In genomic region chr10:82918675-82919074, GRCm38 (mm10) we compare ENCODE assay signal across 30 mouse cellular contexts. TPM values are rescaled to one million over a fixed set of nuclear protein-coding genes. Genes with fewer than 3 reads are reported as not detected.
"Had no signal": no experiment of that assay in that cellular context is flagged by ENCODE, and none has a peak within 500 bp of the region (broad histone marks: within the 10 kb centered on the region; RNA-seq: fewer than 3 reads in every experiment).

No protein-coding gene starts in this region.

- H3K27ac ChIP-seq: limb, embryonic 10.5 days; limb, embryonic 12.5 days; limb, embryonic 13.5 days; limb, embryonic 15.5 days; liver, embryonic 12.5 days; liver, embryonic 13.5 days; liver, embryonic 14.5 days; liver, embryonic 15.5 days; lung, embryonic 15.5 days; macrophage; midbrain, embryonic 10.5 days; midbrain, embryonic 12.5 days; midbrain, embryonic 13.5 days; midbrain, embryonic 15.5 days had no signal

- H3K36me3 ChIP-seq: limb, embryonic 10.5 days; limb, embryonic 12.5 days; limb, embryonic 13.5 days; limb, embryonic 15.5 days; liver, embryonic 12.5 days; liver, embryonic 13.5 days; liver, embryonic 15.5 days; lung, embryonic 15.5 days; midbrain, embryonic 10.5 days; midbrain, embryonic 12.5 days; midbrain, embryonic 13.5 days; midbrain, embryonic 15.5 days had no signal

- DNase-seq: left cerebral cortex, postnatal 4 days; liver; liver, embryonic 13.5 days; liver, postnatal 0 days; lung, adult 18-20 months; lung, adult 2 months; lung, embryonic 14.5 days; lung, postnatal 10 days; lung, postnatal 14 days; lung, postnatal 36 days; lung, postnatal 4 days; midbrain, embryonic 14.5 days had no signal

- H3K9ac ChIP-seq: limb, embryonic 12.5 days; limb, embryonic 13.5 days; limb, embryonic 15.5 days; liver, embryonic 12.5 days; liver, embryonic 13.5 days; liver, embryonic 14.5 days; liver, embryonic 15.5 days; liver, postnatal 0 days; lung, embryonic 14.5 days; lung, embryonic 15.5 days; midbrain, embryonic 12.5 days; midbrain, embryonic 13.5 days; midbrain, embryonic 15.5 days had no signal

- H3K4me1 ChIP-seq: limb, embryonic 13.5 days; limb, embryonic 15.5 days; midbrain, embryonic 10.5 days; midbrain, embryonic 12.5 days; midbrain, embryonic 13.5 days; midbrain, embryonic 15.5 days had no signal

- H3K9me3 ChIP-seq: limb, embryonic 10.5 days; limb, embryonic 12.5 days; limb, embryonic 13.5 days; limb, embryonic 15.5 days; liver, embryonic 12.5 days; liver, embryonic 13.5 days; liver, embryonic 15.5 days; lung, embryonic 15.5 days; megakaryocyte, embryonic 14.5 days; midbrain, embryonic 10.5 days; midbrain, embryonic 12.5 days; midbrain, embryonic 13.5 days; midbrain, embryonic 15.5 days had no signal

- H3K4me2 ChIP-seq: limb, embryonic 12.5 days; limb, embryonic 13.5 days; limb, embryonic 15.5 days; liver, embryonic 11.5 days; liver, embryonic 12.5 days; liver, embryonic 13.5 days; liver, embryonic 15.5 days; lung, embryonic 14.5 days; lung, embryonic 15.5 days; midbrain, embryonic 11.5 days; midbrain, embryonic 12.5 days; midbrain, embryonic 13.5 days; midbrain, embryonic 15.5 days had no signal

- H3K4me3 ChIP-seq: limb, embryonic 10.5 days; limb, embryonic 12.5 days; limb, embryonic 13.5 days; limb, embryonic 15.5 days; liver, embryonic 12.5 days; liver, embryonic 13.5 days; liver, embryonic 15.5 days; lung, embryonic 15.5 days; megakaryocyte, embryonic 14.5 days; midbrain, embryonic 10.5 days; midbrain, embryonic 12.5 days; midbrain, embryonic 13.5 days; midbrain, embryonic 15.5 days; myocyte had no signal

- H3K27me3 ChIP-seq: limb, embryonic 13.5 days; liver, embryonic 12.5 days; liver, embryonic 13.5 days; liver, embryonic 15.5 days; lung, embryonic 15.5 days; midbrain, embryonic 12.5 days; midbrain, embryonic 13.5 days; midbrain, embryonic 15.5 days had no signal

RNA-seq across cellular contexts. Expression of gene Eid3, which starts 52.2 kb away (rescaled TPM):
- polyA plus RNA-seq: liver, postnatal 0 days; lung, postnatal 0 days had no signal
